Mouse (Mus musculus) MEL (cell line): Measurements from ENCODE around the gene Ano10.

ENCODE experiments used
- CHD1 ChIP-seq: IDR thresholded peaks from 2 replicates; pipeline ENCODE4 v1.6.1; 2012; ENCODE audit warnings: low read depth, mild to moderate bottlenecking, inconsistent platforms, low read length, improper control_type of control experiment
- SMC3 ChIP-seq: IDR thresholded peaks from 2 replicates; pipeline ENCODE4 v1.6.1; 2011; ENCODE audit warnings: low read depth, low read length, improper control_type of control experiment

- TF ChIP-seq SMC3 (no peak), CHD1 (no peak)
These were observed 22.4 kb downstream of the Ano10 start for GRCm38 (mm10) chr9:122271866-122272265.
